Mouse (Mus musculus) left cerebral cortex, adult 18-20 months (tissue): ENCODE results near the gene Sfrp4. TPM values are rescaled to one million over a fixed set of nuclear protein-coding genes. Genes with fewer than 3 reads are reported as not detected.

Source experiments
- DNase-seq, 2 experiments: peaks; one replicate each; pipeline ENCODE4 v3.0.0; 2021 to 2022; ENCODE audit warnings: low spot score in 2 of 2, mixed read lengths in 1 of 2
- total RNA-seq, 2 experiments: library from RNA; stranded (reverse); gene quantifications; 2 replicates each; pipeline ENCODE4 v1.2.3; 2021

Gene Sfrp4
- total RNA-seq, 2 experiments from 2014 or later = 1.3 to 1.5 TPM

- DNase-seq = no peak
Measured at GRCm38 (mm10) chr13:19630768-19631709, 8.1 kb downstream of the Sfrp4 start.

GRCm38 (mm10) chr13:19636131-19636530 is 13.2 kb downstream of the Sfrp4 start:
- DNase-seq = no peak

- DNase-seq = no peak
Measured at GRCm38 (mm10) chr13:19640203-19640851, 17.4 kb downstream of the Sfrp4 start.

GRCm38 (mm10) chr13:19643519-19643918 is 20.6 kb downstream of the Sfrp4 start:
- DNase-seq = no peak

- DNase-seq = no peak
Measured at GRCm38 (mm10) chr13:19644225-19644624, 21.3 kb downstream of the Sfrp4 start.

GRCm38 (mm10) chr13:19649824-19650223 is 26.9 kb downstream of the Sfrp4 start:
- no peak for DNase-seq

GRCm38 (mm10) chr13:19652405-19652804 is 29.5 kb downstream of the Sfrp4 start:
- DNase-seq = no peak

GRCm38 (mm10) chr13:19668355-19669140 is 45.6 kb downstream of the Sfrp4 start:
- no peak for DNase-seq

GRCm38 (mm10) chr13:19674025-19674424 is 51.1 kb downstream of the Sfrp4 start:
- no peak for DNase-seq

GRCm38 (mm10) chr13:19674601-19675000 is 51.7 kb downstream of the Sfrp4 start:
- DNase-seq = no peak

Other genes with a start within 250 kb of the Sfrp4 start
- 10 to 100 TPM; 61.8 to 63.7 TPM for gene Stard3nl, start 227.3 kb upstream of the Sfrp4 start, total RNA-seq
- gene Epdr1, start 3.2 kb upstream of the Sfrp4 start, total RNA-seq = 100 to 1,000 TPM; 108 to 116 TPM
- not detected for gene Nme8, start 74.7 kb downstream of the Sfrp4 start, total RNA-seq
- gene Gpr141, start 201.2 kb downstream of the Sfrp4 start, total RNA-seq = not detected